Mouse (Mus musculus) neural tube, embryonic 13.5 days (tissue): ENCODE measurements at regions not wholly inside any gene's neighbourhood (a gene's known extent, or its start where the extent isn't known, plus 50 kb on each side); places are given as distances from the start of the nearest gene placed in this dataset.
"Not testable (repeated sequence)": the region's sequence is repeated elsewhere in the genome, so short reads cannot be mapped to it uniquely, and the experiment has no call there.

Experiments
- ATAC-seq: fragments of 200-750 bp; cut with Nextera tagmentation; 2 replicates; pipeline ENCODE4 v1.8.0; 2017; ENCODE audit warnings: low read depth, mild to moderate bottlenecking, moderate TSS enrichment, moderate library complexity
- H3K27ac ChIP-seq: fragments of 300-500 bp; sonication (generic); replicated peaks from 2 replicates; pipeline ENCODE4 v1.5.1; 2015; ENCODE audit warnings: moderate library complexity, mild to moderate bottlenecking, inconsistent platforms
- H3K27me3 ChIP-seq: fragments of 300-500 bp; sonication (generic); 2 replicates; pipeline ENCODE4 v1.6.1; 2015; ENCODE audit warnings: mild to moderate bottlenecking, inconsistent platforms
- H3K36me3 ChIP-seq: fragments of 300-500 bp; sonication (generic); 2 replicates; pipeline ENCODE4 v1.6.1; 2015; ENCODE audit warnings: mild to moderate bottlenecking, inconsistent platforms
- H3K4me1 ChIP-seq: fragments of 300-500 bp; sonication (generic); replicated peaks from 2 replicates; pipeline ENCODE4 v1.6.1; 2015; ENCODE audit warnings: inconsistent platforms
- H3K4me2 ChIP-seq: fragments of 300-500 bp; sonication (generic); 2 replicates; pipeline ENCODE4 v1.6.1; 2015; ENCODE audit warnings: inconsistent platforms, mild to moderate bottlenecking, moderate library complexity
- H3K4me3 ChIP-seq: fragments of 300-500 bp; sonication (generic); 2 replicates; pipeline ENCODE4 v1.5.1; 2015; ENCODE audit warnings: mild to moderate bottlenecking, inconsistent platforms
- H3K9ac ChIP-seq: fragments of 300-500 bp; sonication (generic); 2 replicates; pipeline ENCODE4 v1.6.1; 2015; ENCODE audit warnings: moderate library complexity, mild to moderate bottlenecking, inconsistent platforms
- H3K9me3 ChIP-seq: fragments of 300-500 bp; sonication (generic); 2 replicates; pipeline ENCODE4 v1.6.1; 2016; ENCODE audit warnings: inconsistent platforms
- WGBS: fragments of 180-500 bp; shearing (Covaris S2); methylation state at CpG from one replicate; pipeline ENCODE4 v1.1.7; 2015; 5-methylcytosine and 5-hydroxymethylcytosine counted together

GRCm38 (mm10) chr4:64432097-64432496 lies 385.3 kb upstream of the Tnc start:
- Histone ChIP-seq H3K9me3 (no peaks in the 10 kb centered on the region), H3K4me3 (no peak overlapping the region), H3K9ac (no peak overlapping the region), H3K27ac (no peak overlapping the region), H3K36me3 (no peaks in the 10 kb centered on the region), H3K4me1 (no peaks in the 10 kb centered on the region), H3K27me3 (no peaks in the 10 kb centered on the region), H3K4me2 (no peak overlapping the region)
- ATAC-seq: no peak
- WGBS: 89% methylated on average over 1 of the region's 1 CpGs

- H3K27me3 ChIP-seq: no peaks in the 10 kb centered on the region
- H3K36me3 ChIP-seq: no peaks in the 10 kb centered on the region
- H3K9me3 ChIP-seq: no peaks in the 10 kb centered on the region
- no peak overlapping the region for H3K9ac ChIP-seq
- H3K4me1 ChIP-seq: no peaks in the 10 kb centered on the region; the same call in 1 of the 2 replicates
- no peak overlapping the region for H3K4me2 ChIP-seq
- 68% methylated on average over 13 of the region's 13 CpGs for WGBS
- H3K4me3 ChIP-seq: no peak overlapping the region
- no peak; the same call in 1 of the 2 replicates for ATAC-seq
- H3K27ac ChIP-seq: no peak overlapping the region
Observed at GRCm38 (mm10) chr4:64437744-64438594, 391.2 kb upstream of the Tnc start.

- peak; percentile 47; the same call in 1 of the 2 replicates for ATAC-seq
- Histone ChIP-seq H3K4me2 (no peak overlapping the region), H3K27ac (no peak overlapping the region), H3K9me3 (no peaks in the 10 kb centered on the region), H3K4me1 (peaks cover 8% of the 10 kb centered on the region; the same call in 1 of the 2 replicates), H3K9ac (no peak overlapping the region), H3K36me3 (no peaks in the 10 kb centered on the region), H3K27me3 (no peaks in the 10 kb centered on the region), H3K4me3 (no peak overlapping the region)
- WGBS: 34% methylated on average over 1 of the region's 1 CpGs
Observed at GRCm38 (mm10) chr4:64451442-64451841, 404.6 kb upstream of the Tnc start.

GRCm38 (mm10) chr4:64451946-64452345 lies 405.1 kb upstream of the Tnc start:
- peak; percentile 91 for ATAC-seq
- Histone ChIP-seq H3K36me3 (no peaks in the 10 kb centered on the region), H3K4me3 (no peak overlapping the region), H3K9ac (no peak overlapping the region), H3K4me2 (no peak overlapping the region), H3K27ac (no peak overlapping the region), H3K27me3 (no peaks in the 10 kb centered on the region), H3K9me3 (no peaks in the 10 kb centered on the region), H3K4me1 (peaks cover 8% of the 10 kb centered on the region; the same call in 1 of the 2 replicates)
- WGBS: 16% methylated on average over 1 of the region's 1 CpGs

GRCm38 (mm10) chr4:64492260-64492962 lies 445.6 kb upstream of the Tnc start:
- Histone ChIP-seq H3K4me1 (no peaks in the 10 kb centered on the region), H3K27ac (no peak overlapping the region), H3K27me3 (no peaks in the 10 kb centered on the region), H3K9me3 (no peaks in the 10 kb centered on the region), H3K9ac (no peak overlapping the region), H3K4me3 (no peak overlapping the region), H3K4me2 (no peak overlapping the region), H3K36me3 (no peaks in the 10 kb centered on the region)
- 98% methylated on average over 1 of the region's 1 CpGs for whole genome bisulfite sequencing
- ATAC-seq: no peak

- not testable (repeated sequence) for H3K9ac ChIP-seq, H3K4me1 ChIP-seq, H3K36me3 ChIP-seq, H3K4me2 ChIP-seq, H3K4me3 ChIP-seq, H3K9me3 ChIP-seq, H3K27ac ChIP-seq, H3K27me3 ChIP-seq
- peak; percentile 85 for ATAC-seq
Observed at GRCm38 (mm10) chr4:64497759-64498158, 450.9 kb upstream of the Tnc start.

- Histone ChIP-seq H3K4me1 (no peaks in the 10 kb centered on the region), H3K9ac (no peak overlapping the region), H3K27me3 (no peaks in the 10 kb centered on the region), H3K4me3 (no peak overlapping the region), H3K4me2 (no peak overlapping the region), H3K27ac (no peak overlapping the region), H3K9me3 (no peaks in the 10 kb centered on the region), H3K36me3 (no peaks in the 10 kb centered on the region)
- no peak for ATAC-seq
- 74% methylated on average over 5 of the region's 5 CpGs for whole genome bisulfite sequencing
Observed at GRCm38 (mm10) chr4:64500635-64501395, 454.0 kb upstream of the Tnc start.

- Histone ChIP-seq H3K4me2 (no peak overlapping the region), H3K36me3 (no peaks in the 10 kb centered on the region), H3K27me3 (no peaks in the 10 kb centered on the region), H3K9ac (no peak overlapping the region), H3K4me3 (no peak overlapping the region), H3K4me1 (no peaks in the 10 kb centered on the region), H3K27ac (no peak overlapping the region), H3K9me3 (no peaks in the 10 kb centered on the region)
- no peak for ATAC-seq
Observed at GRCm38 (mm10) chr4:64521883-64522282, 475.1 kb upstream of the Tnc start.

- ATAC-seq: no peak
- H3K4me2 ChIP-seq: no peak overlapping the region
- H3K4me3 ChIP-seq: no peak overlapping the region
- no peak overlapping the region for H3K27ac ChIP-seq
- H3K36me3 ChIP-seq: no peaks in the 10 kb centered on the region
- 85% methylated on average over 4 of the region's 4 CpGs for WGBS
- H3K27me3 ChIP-seq: no peaks in the 10 kb centered on the region
- H3K9me3 ChIP-seq: no peaks in the 10 kb centered on the region
- H3K9ac ChIP-seq: no peak overlapping the region
- no peaks in the 10 kb centered on the region for H3K4me1 ChIP-seq
Observed at GRCm38 (mm10) chr4:64527724-64528332, 481.0 kb upstream of the Tnc start.

- Histone ChIP-seq H3K36me3 (no peaks in the 10 kb centered on the region), H3K4me2 (no peak overlapping the region), H3K9ac (no peak overlapping the region), H3K4me3 (no peak overlapping the region), H3K4me1 (peaks cover 1% of the 10 kb centered on the region; the same call in 1 of the 2 replicates), H3K9me3 (no peaks in the 10 kb centered on the region), H3K27ac (no peak overlapping the region), H3K27me3 (no peaks in the 10 kb centered on the region)
- 72% methylated on average over 4 of the region's 4 CpGs for WGBS
- ATAC-seq: no peak
Observed at GRCm38 (mm10) chr4:64530585-64530984, 483.8 kb upstream of the Tnc start.

- H3K36me3 ChIP-seq: no peaks in the 10 kb centered on the region
- no peak overlapping the region for H3K9ac ChIP-seq
- H3K27me3 ChIP-seq: no peaks in the 10 kb centered on the region
- H3K9me3 ChIP-seq: no peaks in the 10 kb centered on the region
- H3K27ac ChIP-seq: no peak overlapping the region
- no peak overlapping the region for H3K4me2 ChIP-seq
- no peak overlapping the region for H3K4me3 ChIP-seq
- H3K4me1 ChIP-seq: peaks cover 10% of the 10 kb centered on the region; the same call in 1 of the 2 replicates
- 46% methylated on average over 3 of the region's 3 CpGs for WGBS
- no peak for ATAC-seq
Observed at GRCm38 (mm10) chr4:64533019-64533418, 486.2 kb upstream of the Tnc start.
